Mouse (Mus musculus) midbrain, embryonic 10.5 days (tissue): ENCODE data around the gene Strada. TPM values are rescaled to one million over a fixed set of nuclear protein-coding genes. Genes with fewer than 3 reads are reported as not detected.
"Not testable (repeated sequence)": the region's sequence is repeated elsewhere in the genome, so short reads cannot be mapped to it uniquely, and the experiment has no call there.

Source experiments
- DNase-seq: peaks from one replicate; pipeline ENCODE4 v3.0.0-alpha.2; 2017; ENCODE audit warnings: low spot score
- H3K27ac ChIP-seq: fragments of 300-500 bp; sonication (generic); replicated peaks from 2 replicates; pipeline ENCODE4 v1.5.1; 2016; ENCODE audit warnings: mild to moderate bottlenecking
- H3K27me3 ChIP-seq: fragments of 300-500 bp; sonication (generic); 2 replicates; pipeline ENCODE4 v1.6.1; 2016; ENCODE audit warnings: low read depth, mild to moderate bottlenecking; ENCODE audit not compliant: poor library complexity, severe bottlenecking
- H3K36me3 ChIP-seq: fragments of 300-500 bp; sonication (generic); 2 replicates; pipeline ENCODE4 v1.6.1; 2016; ENCODE audit warnings: mild to moderate bottlenecking, moderate library complexity
- H3K4me1 ChIP-seq: fragments of 300-500 bp; sonication (generic); 2 replicates; pipeline ENCODE4 v1.6.1; 2016
- H3K4me3 ChIP-seq: fragments of 300-500 bp; sonication (generic); 2 replicates; pipeline ENCODE4 v1.5.1; 2016; ENCODE audit warnings: mild to moderate bottlenecking, moderate library complexity
- H3K9me3 ChIP-seq: fragments of 300-500 bp; sonication (generic); replicated peaks from 2 replicates; pipeline ENCODE4 v1.6.1; 2016; ENCODE audit warnings: mild to moderate bottlenecking
- WGBS: fragments of 180-500 bp; shearing (Covaris S2); methylation state at CpG from one replicate; pipeline ENCODE4 v1.1.7; 2016; 5-methylcytosine and 5-hydroxymethylcytosine counted together
- polyA plus RNA-seq: library from polyadenylated mRNA; unstranded; fragments of >200 nt; fragmentation: Nextera tagmentation; extraction: Ambion mirVana; gene quantifications from 2 replicates; pipeline ENCODE4 v1.2.1, GENCODE M21; 2016

Gene Strada
- 41.8 and 42.4 TPM in 2 replicates for polyA plus RNA-seq

DNA sequence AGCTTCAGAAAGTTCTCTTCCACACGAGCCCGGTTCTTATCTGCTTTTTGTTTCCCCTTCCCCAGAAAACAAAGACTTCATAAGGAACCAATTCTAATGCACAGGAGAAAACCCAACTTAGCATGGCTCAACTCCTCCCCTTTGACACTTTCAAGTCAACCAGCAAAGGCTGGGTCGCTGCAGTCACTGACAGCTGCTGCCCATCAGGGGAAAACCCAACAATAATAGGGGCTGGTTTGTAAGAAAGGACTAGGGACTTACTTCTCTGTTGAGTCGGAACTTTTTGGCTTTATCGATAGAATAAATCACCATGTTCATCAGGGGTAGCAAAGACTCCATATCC, at the start of gene Strada:
Gene Strada (minus strand): TSS at position 46 of the 343 bp plus-strand sequence.
- Histone ChIP-seq H3K9me3 (no peaks in the 10 kb centered on the region), H3K36me3 (peaks cover 98% of the 10 kb centered on the region)
- WGBS: 90% methylated on average over 5 of the region's 5 CpGs

DNA sequence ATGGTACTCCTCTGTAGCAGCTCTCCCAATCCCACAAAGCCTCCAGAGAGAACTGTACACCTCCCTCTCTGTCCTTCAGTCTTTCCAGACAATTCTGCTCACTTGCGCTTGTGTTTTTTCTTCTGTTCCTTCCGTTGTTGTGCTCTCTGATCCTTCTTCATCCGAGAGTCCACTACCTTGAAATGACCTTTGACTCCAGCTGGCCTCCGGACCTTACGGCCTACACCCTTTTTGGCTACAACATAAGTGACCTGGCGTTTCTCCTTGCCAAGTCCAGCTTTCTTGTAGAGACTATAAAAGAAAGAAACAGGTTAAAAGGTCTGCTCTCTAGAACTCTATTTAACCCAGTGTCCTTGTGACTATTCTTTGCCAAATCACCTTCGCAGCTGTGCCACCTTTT, 47.4 kb upstream of the Strada start:
- no peak overlapping the region for H3K4me3 ChIP-seq
- H3K4me1 ChIP-seq: peaks cover under 1% of the 10 kb centered on the region; the same call in 1 of the 2 replicates
- no peaks in the 10 kb centered on the region for H3K27me3 ChIP-seq
- H3K27ac ChIP-seq: no peak overlapping the region
- 92% methylated on average over 7 of the region's 7 CpGs for WGBS
- peaks cover 100% of the 10 kb centered on the region for H3K36me3 ChIP-seq
- H3K9me3 ChIP-seq: peaks cover 5% of the 10 kb centered on the region
- DNase-seq: no peak

More for the DNA sequence above, at the start of gene Strada:
- H3K27ac ChIP-seq: no peak within 1 kb of the TSS
- H3K27me3 ChIP-seq: no peaks in the 10 kb centered on the region
- H3K4me1 ChIP-seq: no peaks in the 10 kb centered on the region
- no peak for DNase-seq
- H3K4me3 ChIP-seq: no peak within 1 kb of the TSS

DNA sequence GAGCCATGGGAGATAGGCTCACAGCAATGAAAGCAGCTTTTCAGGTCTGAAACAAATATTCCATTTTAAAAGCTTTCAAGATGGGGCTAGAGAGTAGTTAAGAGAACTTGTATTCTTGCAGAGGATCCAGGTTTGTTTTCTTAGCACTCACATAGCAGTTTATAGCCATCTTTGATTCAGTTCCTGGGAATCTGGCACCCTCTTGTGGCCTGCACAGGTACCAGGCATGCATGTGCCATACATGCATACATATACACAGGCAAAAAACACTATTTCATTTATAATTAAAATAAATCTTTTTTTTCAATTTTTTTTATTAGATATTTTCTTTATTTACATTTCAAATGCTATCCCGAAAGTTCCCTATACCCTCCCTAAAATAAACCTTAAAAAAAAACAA, 44.9 kb upstream of the Strada start:
- no peaks in the 10 kb centered on the region for H3K27me3 ChIP-seq
- H3K27ac ChIP-seq: no peak overlapping the region
- no peak overlapping the region for H3K4me3 ChIP-seq
- H3K4me1 ChIP-seq: no peaks in the 10 kb centered on the region
- WGBS: 93% methylated on average over 1 of the region's 1 CpGs
- peaks cover 100% of the 10 kb centered on the region for H3K36me3 ChIP-seq
- DNase-seq: no peak
- peaks cover 5% of the 10 kb centered on the region for H3K9me3 ChIP-seq

DNA sequence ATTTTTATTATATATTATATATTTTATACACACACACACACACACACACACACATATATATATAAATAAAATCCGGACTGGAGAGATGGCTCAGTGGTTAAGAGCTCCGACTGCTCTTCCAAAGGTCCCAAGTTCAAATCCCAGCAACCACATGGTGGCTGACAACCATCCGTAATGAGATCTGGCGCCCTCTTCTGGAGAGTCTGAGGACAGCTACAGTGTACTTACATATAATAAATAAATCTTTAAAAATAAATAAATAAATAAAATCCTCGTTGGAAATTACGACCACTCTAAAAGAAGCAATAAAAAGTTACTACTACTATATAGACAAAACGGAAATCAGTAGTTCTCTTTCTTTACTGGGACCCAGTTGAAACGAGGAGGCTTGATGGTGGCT, 32.0 kb upstream of the Strada start:
- H3K27ac ChIP-seq, H3K4me3 ChIP-seq, DNase-seq, H3K27me3 ChIP-seq, H3K9me3 ChIP-seq, H3K4me1 ChIP-seq: not testable (repeated sequence)
- WGBS: 85% methylated on average over 8 of the region's 8 CpGs
- H3K36me3 ChIP-seq: peaks cover 97% of the 10 kb centered on the region

DNA sequence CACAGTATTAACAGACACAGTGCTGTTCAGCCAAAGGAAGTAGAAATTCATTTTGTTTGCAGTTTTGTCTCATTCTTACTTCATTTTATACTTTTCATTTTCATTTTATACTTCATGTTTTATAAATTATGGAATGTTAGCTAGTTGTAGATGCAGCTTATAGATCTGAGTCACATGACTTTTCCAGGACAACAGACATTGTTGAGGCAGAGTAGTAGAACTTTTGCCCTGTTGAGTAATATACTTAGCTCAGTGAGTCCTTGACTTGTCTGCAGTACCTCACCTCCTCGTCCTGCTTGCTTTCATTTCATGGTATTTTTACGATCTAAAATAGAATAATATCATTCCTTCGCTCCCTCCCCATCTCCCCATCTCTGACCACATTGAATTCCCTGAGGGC, 18.6 kb upstream of the Strada start:
- Histone ChIP-seq H3K36me3 (peaks cover 24% of the 10 kb centered on the region), H3K4me3 (no peak overlapping the region), H3K4me1 (peaks cover 15% of the 10 kb centered on the region), H3K27me3 (no peaks in the 10 kb centered on the region), H3K9me3 (no peaks in the 10 kb centered on the region), H3K27ac (no peak overlapping the region)
- WGBS: 93% methylated on average over 3 of the region's 3 CpGs
- DNase-seq: no peak

DNA sequence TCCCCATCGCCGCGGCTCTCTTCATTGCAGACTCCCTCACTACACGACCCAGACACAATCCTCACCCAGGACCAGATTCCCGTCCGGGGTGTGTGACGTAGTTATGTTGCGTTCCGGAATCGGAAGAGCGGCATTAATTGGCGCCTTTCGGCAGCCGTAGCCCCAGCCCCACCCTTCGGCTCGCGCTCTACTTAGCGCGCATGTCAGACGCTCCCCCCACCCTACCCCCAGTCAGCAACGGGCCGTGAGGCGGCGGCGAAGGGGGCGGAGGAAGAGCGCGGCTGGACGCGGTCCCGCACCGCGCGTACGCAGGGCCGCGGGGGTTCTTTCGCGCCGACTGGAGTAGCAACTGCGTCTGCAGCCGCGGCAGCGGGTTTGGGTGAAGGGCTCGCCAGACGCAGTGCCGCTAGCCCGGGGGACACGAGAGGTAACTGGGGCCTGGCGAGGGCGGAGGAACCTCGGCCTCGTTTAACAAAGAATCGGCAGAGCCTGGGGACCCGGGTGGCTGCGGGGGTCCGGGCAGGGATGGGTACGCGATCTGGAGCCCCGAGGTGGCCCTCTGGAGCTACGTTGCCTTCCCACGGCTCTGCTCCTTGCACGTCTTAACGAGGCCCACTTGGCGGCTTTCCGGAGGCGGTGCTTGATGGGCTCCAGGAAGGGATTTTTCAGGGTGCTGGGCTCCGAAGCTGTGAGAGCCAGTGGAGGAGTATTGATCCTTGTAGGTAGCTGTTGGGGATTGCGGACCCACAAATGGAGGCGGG, 14.9 kb upstream of the Strada start, which contains the start of gene Ddx42:
Gene Ddx42 (plus strand): TSS at position 197 of the 761 bp plus-strand sequence.
- Histone ChIP-seq H3K4me1 (peaks cover 30% of the 10 kb centered on the region), H3K27ac (peak within 1 kb of the TSS; percentile 92), H3K9me3 (no peaks in the 10 kb centered on the region), H3K27me3 (no peaks in the 10 kb centered on the region), H3K36me3 (peaks cover 25% of the 10 kb centered on the region), H3K4me3 (peak within 1 kb of the TSS; percentile 75)
- DNase-seq: peak; percentile 90
- WGBS: under 1% methylated on average over 70 of the region's 70 CpGs

DNA sequence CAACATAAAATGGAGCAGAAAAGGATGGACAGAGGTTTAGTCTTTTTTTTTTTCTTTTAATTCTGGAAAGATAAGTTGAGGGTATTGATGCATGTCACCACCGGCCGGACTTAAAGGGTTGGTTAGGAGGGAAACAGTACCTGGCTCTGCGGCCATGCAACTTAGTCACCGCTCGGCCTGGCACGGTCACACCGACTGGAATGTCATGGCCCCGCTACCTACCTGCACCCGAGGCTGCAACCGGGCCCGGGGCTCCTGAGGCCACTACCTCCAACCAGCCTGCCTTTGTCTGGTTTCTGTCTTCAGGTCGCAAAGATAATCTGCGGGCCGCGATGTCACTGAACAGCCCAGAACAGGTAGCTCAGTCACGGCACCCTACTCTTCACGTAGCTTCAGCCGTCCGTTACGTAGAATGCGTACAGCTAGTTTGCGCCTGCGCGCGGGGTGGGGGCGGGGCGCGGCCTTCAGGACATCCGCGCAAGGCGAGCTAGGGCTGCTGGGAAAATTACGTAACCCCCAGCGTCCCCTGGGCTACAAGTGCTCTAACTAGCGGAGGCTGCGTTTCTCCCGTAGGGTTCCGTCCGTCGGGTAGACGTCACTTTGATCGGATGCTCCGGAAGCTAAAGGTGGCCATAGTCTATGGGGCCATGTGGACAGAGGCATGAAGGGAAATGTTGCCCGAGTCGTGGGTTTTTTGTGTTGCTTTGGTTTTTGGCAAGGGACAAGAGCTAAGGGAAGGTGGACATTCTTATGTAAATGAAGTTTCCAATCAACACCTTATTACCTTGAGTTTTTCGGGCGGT, 14.2 kb upstream of the Strada start, which contains the start of gene Ccdc47:
Gene Ccdc47 (minus strand): TSS at position 418 of the 803 bp plus-strand sequence.
- H3K9me3 ChIP-seq: no peaks in the 10 kb centered on the region
- under 1% methylated on average over 46 of the region's 46 CpGs for WGBS
- H3K27me3 ChIP-seq: no peaks in the 10 kb centered on the region
- H3K36me3 ChIP-seq: peaks cover 33% of the 10 kb centered on the region
- peaks cover 30% of the 10 kb centered on the region for H3K4me1 ChIP-seq
- H3K4me3 ChIP-seq: peak within 1 kb of the TSS; percentile 75
- H3K27ac ChIP-seq: peak within 1 kb of the TSS; percentile 92
- DNase-seq: peak; percentile 96

DNA sequence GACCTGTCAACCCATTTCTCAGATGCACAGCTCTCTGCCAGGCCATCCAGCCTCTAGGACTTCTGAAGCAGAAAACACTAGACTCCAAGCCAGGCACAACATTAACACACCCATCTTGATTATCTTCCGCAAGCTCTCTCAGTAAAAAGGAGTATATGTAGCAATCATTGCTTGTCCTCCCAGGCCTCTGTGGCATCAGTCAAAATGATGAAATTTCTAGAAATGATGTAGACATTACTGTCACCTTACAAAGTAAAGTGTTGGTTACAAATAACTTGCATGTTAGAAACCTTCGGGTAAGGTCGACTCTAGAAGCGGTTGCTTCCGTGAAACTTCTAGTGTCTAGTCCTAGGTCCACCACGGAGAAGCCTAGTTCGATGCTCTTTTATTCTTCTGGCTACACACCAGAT, 13.5 kb upstream of the Strada start:
- WGBS: 36% methylated on average over 7 of the region's 7 CpGs
- peaks cover 35% of the 10 kb centered on the region for H3K36me3 ChIP-seq
- H3K27me3 ChIP-seq: no peaks in the 10 kb centered on the region
- no peaks in the 10 kb centered on the region for H3K9me3 ChIP-seq
- no peak for DNase-seq
- H3K27ac ChIP-seq: peak overlapping the region; percentile 92
- H3K4me1 ChIP-seq: peaks cover 30% of the 10 kb centered on the region
- peak overlapping the region; percentile 75 for H3K4me3 ChIP-seq

DNA sequence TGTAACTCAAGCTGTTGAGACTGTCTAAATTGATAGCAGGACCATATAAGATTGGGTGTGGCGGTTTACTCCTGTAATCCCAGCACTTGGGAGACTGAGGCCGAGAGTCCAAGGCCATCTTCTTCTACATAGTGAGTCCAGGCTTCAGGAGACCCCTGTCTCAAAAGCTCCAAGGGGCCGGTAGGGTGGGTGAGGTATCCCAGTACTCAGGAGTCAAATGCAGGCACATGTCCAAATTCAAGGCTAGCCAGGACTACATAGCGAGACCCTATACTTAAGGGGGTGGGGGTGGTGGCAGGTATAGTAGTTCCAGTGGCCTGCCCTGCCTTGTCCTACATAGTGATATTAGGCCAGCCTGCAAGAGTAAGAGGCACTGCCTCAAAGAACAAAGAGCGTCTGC, 12.9 kb upstream of the Strada start:
- peaks cover 30% of the 10 kb centered on the region for H3K4me1 ChIP-seq
- WGBS: 93% methylated on average over 5 of the region's 5 CpGs

DNA sequence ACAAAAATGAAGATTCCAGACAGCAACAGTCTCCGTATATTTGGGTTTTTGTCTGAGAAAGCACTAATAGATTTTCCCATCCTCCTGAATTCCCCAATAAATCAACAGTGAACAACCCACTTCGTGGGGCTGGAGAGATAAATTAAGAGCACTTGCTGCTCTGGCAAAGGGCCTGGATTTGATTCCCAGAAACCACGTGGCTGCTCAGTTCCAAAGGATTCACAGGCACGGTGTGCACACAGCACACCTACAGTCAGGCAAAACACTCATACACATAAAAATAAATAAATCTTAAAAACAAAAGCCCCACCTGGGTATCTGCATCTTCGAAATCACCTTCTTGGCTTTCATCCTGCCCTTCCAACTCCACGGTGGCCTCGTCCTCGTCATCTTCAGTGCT, 10.8 kb upstream of the Strada start:
- 93% methylated on average over 8 of the region's 8 CpGs for WGBS
- no peak for DNase-seq
- Histone ChIP-seq H3K36me3 (peaks cover 62% of the 10 kb centered on the region), H3K4me1 (peaks cover 18% of the 10 kb centered on the region), H3K9me3 (no peaks in the 10 kb centered on the region), H3K27me3 (no peaks in the 10 kb centered on the region), H3K27ac (no peak overlapping the region), H3K4me3 (no peak overlapping the region)

More for the DNA sequence above, 12.9 kb upstream of the Strada start:
- Histone ChIP-seq H3K9me3 (no peaks in the 10 kb centered on the region), H3K27ac (no peak overlapping the region), H3K36me3 (peaks cover 41% of the 10 kb centered on the region), H3K27me3 (no peaks in the 10 kb centered on the region), H3K4me3 (peak overlapping the region; percentile 75)
- DNase-seq: no peak

DNA sequence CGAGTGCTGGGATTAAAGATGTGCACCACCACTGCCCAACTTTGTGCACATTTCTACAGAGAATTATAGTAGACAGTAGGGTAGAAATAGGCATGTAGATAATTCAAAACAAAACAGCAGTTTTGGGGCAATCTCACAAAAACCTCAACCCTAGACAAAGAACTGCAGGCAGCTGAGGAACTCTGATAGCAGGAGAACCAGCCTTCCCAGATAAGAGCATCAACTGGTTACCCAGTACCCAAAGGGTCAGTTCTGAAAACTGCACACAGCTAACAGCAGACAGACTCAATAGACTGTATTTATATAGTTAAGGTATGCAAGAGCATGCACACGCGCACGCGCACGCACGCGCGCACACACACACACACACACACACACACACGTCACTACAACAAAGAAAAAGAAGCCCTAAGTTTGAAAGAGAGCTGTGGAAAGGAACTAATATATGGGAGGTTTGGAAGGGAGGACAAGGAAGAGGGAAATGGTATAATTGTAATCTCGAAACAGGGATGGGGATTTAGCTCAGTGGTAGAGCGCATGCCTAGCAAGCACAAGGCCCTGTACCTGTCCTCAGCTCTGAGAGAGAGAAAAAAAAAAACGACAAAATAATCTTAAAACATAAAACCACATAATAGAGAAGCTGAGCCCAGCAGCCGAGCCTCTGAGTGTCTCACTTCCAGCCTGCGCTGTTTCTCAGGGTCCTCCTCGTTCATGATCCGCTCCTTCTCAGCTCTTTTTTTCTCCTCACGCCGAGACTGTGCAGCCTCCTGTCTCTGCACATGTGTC, 438 bp downstream of the Strada start:
- Histone ChIP-seq H3K27me3 (no peaks in the 10 kb centered on the region), H3K4me1 (no peaks in the 10 kb centered on the region), H3K27ac (no peak overlapping the region), H3K9me3 (no peaks in the 10 kb centered on the region), H3K36me3 (peaks cover 98% of the 10 kb centered on the region), H3K4me3 (no peak overlapping the region)
- 93% methylated on average over 19 of the region's 19 CpGs for WGBS
- no peak for DNase-seq

DNA sequence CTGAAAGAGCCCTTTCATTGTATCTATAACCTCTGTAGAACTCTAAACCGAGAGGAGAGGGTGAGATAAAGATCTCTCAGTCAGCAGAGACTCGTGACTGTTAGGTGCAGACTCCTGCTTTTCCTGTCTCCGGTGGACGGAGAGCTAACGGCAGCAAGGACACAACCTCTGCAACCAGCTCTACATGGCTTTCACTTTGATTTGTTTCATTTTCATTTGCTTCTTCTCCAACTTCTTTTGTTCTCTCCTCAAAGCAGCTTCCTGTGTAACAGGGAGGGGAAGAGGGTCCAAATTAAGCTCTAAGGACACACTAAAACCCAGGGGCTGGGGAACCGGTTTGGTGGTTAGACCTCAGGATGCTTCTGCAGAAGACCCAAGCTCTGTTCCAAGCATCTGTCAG, 1.2 kb downstream of the Strada start:
- Histone ChIP-seq H3K4me3 (no peak overlapping the region), H3K4me1 (no peaks in the 10 kb centered on the region), H3K9me3 (no peaks in the 10 kb centered on the region), H3K36me3 (peaks cover 95% of the 10 kb centered on the region), H3K27ac (no peak overlapping the region), H3K27me3 (no peaks in the 10 kb centered on the region)
- WGBS: 92% methylated on average over 6 of the region's 6 CpGs
- DNase-seq: no peak
